Mouse (Mus musculus) lung, postnatal 0 days (tissue): Measurements from ENCODE around the gene Hist1h2bb.

Experiments
- CTCF ChIP-seq: IDR thresholded peaks from 2 replicates; pipeline ENCODE4 v1.5.1; 2016; ENCODE audit warnings: antibody characterized with exemption, mild to moderate bottlenecking
- EP300 ChIP-seq: IDR thresholded peaks from 2 replicates; pipeline ENCODE4 v1.6.1; 2016; ENCODE audit warnings: antibody characterized with exemption, mild to moderate bottlenecking, control low read depth

DNA sequence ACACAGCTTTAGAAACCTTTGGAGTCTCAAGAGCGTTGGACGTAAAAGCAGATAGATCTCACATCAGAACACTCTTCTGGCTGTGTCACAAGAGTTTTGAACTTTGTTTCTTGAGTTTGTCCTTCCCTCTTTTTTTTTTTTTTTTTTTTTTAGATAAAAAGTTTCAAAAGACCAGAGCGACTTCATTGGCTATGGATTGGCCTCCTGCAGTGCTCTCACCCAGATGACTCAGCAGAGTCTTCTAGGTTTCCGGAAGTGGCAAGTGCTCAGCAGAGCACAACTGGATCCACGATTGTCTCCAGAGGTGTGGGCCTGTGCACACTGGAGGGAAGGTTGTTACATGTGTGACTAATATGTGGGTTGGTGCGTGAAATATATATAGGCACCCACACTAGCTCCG, 31.8 kb downstream of the Hist1h2bb start:
- TF ChIP-seq EP300 (no peak), CTCF (no peak)
